Mouse (Mus musculus) left cerebral cortex, postnatal 36 days (tissue): Measurements from ENCODE around the gene Sft2d1. TPM values are rescaled to one million over a fixed set of nuclear protein-coding genes. Genes with fewer than 3 reads are reported as not detected.

Experiments
- DNase-seq, 2 experiments: peaks; one replicate each; pipeline ENCODE4 v3.0.0; 2021 to 2022; ENCODE audit warnings: low spot score in 2 of 2, mixed read lengths in 1 of 2
- intact Hi-C: fragments of 180-260 bp; cut with DNase I; formaldehyde crosslinking; loops from one replicate; pipeline ENCODE4 v1.15.1; 2025
- total RNA-seq, 2 experiments: library from RNA; stranded (reverse); gene quantifications; 2 replicates each; pipeline ENCODE4 v1.2.3; 2021

The Sft2d1 gene
- 10 to 100 TPM; 48.0 to 71.2 TPM for total RNA-seq

DNA sequence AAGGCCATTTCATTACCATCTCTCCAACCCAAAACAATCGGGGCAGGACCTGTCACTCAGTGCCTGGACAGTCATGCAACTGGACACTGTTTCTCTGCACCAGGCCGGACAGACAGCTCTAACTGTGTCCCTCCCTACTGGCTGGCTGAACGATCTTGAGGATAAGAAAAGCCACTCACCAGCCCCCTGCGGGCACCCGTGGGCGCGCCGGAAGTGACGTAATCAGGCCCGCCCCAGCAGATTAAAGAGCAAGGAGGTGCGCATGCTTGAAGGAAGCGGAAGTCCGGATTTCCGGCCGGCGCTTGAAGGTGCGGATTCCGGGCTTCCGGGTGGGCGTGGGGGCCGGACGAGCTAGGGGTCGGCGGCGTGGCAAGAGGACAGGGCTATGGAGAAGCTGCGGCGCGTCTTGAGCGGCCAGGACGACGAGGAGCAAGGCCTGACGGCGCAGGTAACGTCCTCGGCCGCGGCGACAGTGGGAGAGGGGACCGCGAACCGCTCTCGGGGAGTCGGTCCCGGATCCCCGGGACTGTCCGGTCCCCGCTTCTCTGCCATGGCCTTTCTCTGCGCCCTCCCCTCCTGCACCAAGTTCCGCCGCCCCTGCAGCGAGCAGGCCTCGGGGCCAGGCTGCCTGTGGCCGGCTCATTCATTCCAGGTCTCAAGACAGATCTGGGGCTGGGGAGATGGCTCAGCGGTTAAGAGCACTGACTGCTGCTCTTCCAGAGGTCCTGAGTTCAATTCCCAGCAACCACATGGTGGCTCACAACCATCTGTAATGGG, at the start of gene Sft2d1:
Gene Sft2d1 (plus strand): TSS at position 265 of the 777 bp plus-strand sequence.
- intact Hi-C loops = loop anchor here (10.0 kb wide), 1 partner anchor 46 kb away; no protein-coding TSS in a partner anchor
- DNase-seq = peak; percentile 98

DNA sequence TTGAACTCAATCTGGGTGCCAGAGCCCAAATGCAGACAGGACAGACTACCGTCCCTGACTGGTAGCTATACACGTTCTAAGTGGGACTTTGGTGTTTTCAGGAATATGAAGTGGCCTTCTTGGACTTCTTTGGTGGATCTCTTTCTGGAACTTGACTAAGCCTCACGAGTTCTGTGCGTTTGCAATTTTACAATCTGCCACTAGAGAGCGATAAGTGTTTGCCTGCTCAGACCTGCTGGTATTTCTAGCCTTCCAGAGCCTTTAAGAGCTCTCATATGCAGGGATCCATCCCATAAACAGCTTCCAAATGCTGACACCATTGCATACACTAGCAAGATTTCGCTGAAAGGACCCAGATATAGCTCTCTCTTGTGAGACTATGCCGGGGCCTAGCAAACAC, 46.3 kb upstream of the Sft2d1 start:
- DNase-seq = peak; percentile 37 to 49
- intact Hi-C loops = loop anchor here (2.0 to 10.0 kb wide), 3 partner anchors 50 to 190 kb away; partner anchors contain the start of gene Sft2d1

GRCm38 (mm10) chr17:8272054-8272749, 38.7 kb upstream of the Sft2d1 start:
- no peak for DNase-seq
- intact Hi-C loops = no loop called here

DNA sequence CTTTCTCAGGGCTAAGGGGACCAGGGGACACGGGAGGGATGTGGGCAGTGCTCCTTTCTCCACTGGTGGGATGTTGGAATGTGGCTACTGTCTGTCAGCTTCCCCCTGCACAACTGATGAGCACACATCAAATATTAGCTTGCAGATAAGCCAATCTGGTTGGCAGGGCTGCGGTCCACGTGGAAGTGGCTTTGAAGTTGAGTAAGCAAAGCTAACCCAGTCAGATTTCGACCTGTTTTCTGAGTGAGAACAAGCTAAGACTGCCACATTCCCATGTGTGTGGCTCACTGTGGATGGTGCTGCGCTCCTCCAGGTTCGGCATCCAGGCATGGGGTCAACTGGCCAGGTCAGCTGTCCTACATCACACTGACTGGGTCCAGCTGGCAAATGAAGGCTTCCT, 38.0 kb upstream of the Sft2d1 start:
- DNase-seq = no peak
- intact Hi-C loops = no loop called here

DNA sequence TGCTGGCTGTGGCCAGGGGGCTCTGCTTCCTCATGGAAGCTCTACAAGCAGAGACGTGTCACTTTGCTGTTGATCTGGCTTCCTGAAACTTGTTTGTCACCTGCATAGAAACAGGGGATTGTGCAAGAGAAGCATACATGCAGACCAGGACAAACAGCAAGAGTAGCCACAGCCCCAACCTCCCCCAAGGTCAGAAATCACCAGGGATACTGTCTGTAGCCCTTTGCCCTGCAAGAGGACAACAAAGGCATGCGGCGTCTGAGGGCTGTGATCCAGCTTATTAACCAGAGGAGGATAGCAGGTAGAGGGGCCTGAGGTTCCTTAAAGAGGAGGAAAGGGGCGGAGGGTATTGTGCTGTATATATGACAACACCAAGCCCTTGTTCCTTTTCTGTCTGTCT, 34.8 kb upstream of the Sft2d1 start:
- intact Hi-C loops = no loop called here
- DNase-seq = no peak

DNA sequence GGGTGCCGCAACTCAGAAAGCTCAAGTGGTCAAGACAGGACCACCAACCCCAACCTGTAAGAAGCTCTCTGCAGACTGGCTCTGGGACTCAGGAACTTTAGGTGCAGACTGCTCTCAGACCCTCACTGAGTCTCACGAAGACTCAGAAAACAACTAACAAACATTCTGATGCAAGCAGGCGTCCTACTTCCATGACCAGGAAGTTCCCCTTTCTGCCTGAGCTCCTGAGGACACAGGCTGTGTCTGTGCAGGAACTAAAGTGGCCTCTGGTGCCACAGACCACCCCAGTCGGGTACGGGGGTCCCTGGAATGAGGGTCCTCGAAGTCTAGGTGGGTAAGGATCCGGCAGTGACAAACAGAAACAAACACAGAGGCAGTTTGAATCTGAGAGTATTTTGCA, 34.2 kb upstream of the Sft2d1 start:
- intact Hi-C loops = no loop called here
- no peak for DNase-seq

DNA sequence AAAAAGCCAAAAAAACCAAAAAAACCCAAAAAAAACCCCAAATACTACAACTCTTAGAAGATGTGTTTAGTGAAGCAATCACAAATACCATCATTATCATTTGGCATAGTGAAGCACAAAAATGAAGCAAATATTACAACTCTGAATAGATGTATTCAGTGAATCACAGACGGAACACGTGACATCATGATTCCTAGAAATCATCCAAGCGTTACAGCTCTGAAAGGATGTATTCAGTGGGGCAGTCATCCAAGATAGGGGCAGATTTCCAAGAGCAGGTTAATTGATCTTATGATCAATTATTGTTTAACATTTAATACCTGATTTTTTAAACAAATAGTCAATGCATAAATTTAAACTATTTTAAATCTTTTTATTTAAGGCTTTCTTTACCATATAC, 33.6 kb upstream of the Sft2d1 start:
- no peak for DNase-seq
- intact Hi-C loops = no loop called here

GRCm38 (mm10) chr17:8278356-8278755, 32.5 kb upstream of the Sft2d1 start:
- intact Hi-C loops = no loop called here
- DNase-seq = no peak

- intact Hi-C loops = loop anchor here (10.0 kb wide), 1 partner anchor 88 kb away; no protein-coding TSS in a partner anchor
- DNase-seq = peak; percentile 93
Observed at GRCm38 (mm10) chr17:8282821-8283525, 27.9 kb upstream of the Sft2d1 start, which contains the start of gene Mpc1. TSS of gene Mpc1 (plus strand) at chr17:8282904.

GRCm38 (mm10) chr17:8283526-8284253, 27.2 kb upstream of the Sft2d1 start:
- intact Hi-C loops = loop anchor here (10.0 kb wide), 1 partner anchor 89 kb away; no protein-coding TSS in a partner anchor

GRCm38 (mm10) chr17:8284254-8284661, 26.6 kb upstream of the Sft2d1 start:
- intact Hi-C loops = loop anchor here (10.0 kb wide), 1 partner anchor 89 kb away; no protein-coding TSS in a partner anchor

More at GRCm38 (mm10) chr17:8283526-8284253, 27.2 kb upstream of the Sft2d1 start:
- DNase-seq = peak; percentile 95 to 97

DNA sequence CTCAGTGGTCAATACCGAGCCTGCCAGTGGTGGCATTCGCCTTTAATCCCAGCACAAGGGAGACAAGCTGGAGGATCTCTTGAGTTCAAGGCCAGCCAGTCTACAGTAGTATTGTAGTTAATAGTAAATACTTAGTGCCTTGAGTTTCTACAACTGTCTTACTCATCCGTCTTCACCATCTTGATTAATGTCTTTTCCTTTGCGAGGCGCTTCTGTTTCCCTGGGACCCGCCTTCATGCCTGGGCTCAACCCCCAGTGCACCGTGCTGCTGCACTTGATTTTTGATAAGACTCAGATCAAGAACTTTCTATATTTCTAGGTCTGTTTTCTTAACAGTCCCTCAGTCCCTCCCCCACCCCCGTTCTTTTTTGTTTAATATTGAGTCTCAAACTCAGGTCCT, 25.8 kb upstream of the Sft2d1 start:
- intact Hi-C loops = loop anchor here (10.0 kb wide), 1 partner anchor 90 kb away; no protein-coding TSS in a partner anchor
- DNase-seq = no peak

More at GRCm38 (mm10) chr17:8284254-8284661, 26.6 kb upstream of the Sft2d1 start:
- peak; percentile 40 to 45 for DNase-seq

- DNase-seq = no peak
Observed at GRCm38 (mm10) chr17:8286987-8287386, 23.9 kb upstream of the Sft2d1 start.

GRCm38 (mm10) chr17:8289993-8290679, 20.8 kb upstream of the Sft2d1 start:
- intact Hi-C loops = loop anchor here (10.0 kb wide), 1 partner anchor 95 kb away; no protein-coding TSS in a partner anchor
- no peak for DNase-seq

More at GRCm38 (mm10) chr17:8286987-8287386, 23.9 kb upstream of the Sft2d1 start:
- intact Hi-C loops = loop anchor here (10.0 kb wide), 1 partner anchor 92 kb away; no protein-coding TSS in a partner anchor

DNA sequence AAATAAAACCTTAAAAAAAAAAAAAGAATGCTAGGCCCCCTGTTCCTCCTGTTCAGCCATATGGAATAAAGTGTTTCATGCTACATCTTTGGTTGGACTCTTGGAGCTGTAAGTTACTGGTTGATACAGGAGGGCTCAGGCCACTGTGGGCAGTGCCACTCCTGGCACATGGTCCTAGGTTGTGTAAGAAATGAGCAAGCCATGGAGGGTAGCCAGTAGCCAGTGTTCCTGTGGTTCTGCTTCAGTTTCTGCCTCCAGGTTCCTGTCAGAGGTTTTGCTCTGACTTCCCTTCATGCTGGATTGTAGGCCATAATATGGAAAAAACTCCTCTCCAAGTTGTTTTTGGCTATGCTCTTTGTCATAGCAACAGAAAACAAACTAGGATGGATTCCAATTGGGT, 20.2 kb upstream of the Sft2d1 start:
- intact Hi-C loops = no loop called here
- no peak for DNase-seq

- no peak for DNase-seq
- intact Hi-C loops = no loop called here
Observed at GRCm38 (mm10) chr17:8295825-8296224, 15.1 kb upstream of the Sft2d1 start.

GRCm38 (mm10) chr17:8296313-8296844, 14.5 kb upstream of the Sft2d1 start:
- intact Hi-C loops = no loop called here
- DNase-seq = no peak

GRCm38 (mm10) chr17:8297746-8298145, 13.2 kb upstream of the Sft2d1 start:
- intact Hi-C loops = no loop called here
- no peak for DNase-seq
